Mouse (Mus musculus) adrenal gland, postnatal 25 days (tissue): ENCODE data around the gene Ccr2. TPM values are rescaled to one million over a fixed set of nuclear protein-coding genes. Genes with fewer than 3 reads are reported as not detected.
"Not testable (repeated sequence)": the region's sequence is repeated elsewhere in the genome, so short reads cannot be mapped to it uniquely, and the experiment has no call there.

Experiments
- DNase-seq: peaks from one replicate; pipeline ENCODE4 v3.0.0; 2021; ENCODE audit warnings: mixed read lengths
- long read RNA-seq: library from polyadenylated mRNA; stranded (forward); transcript quantifications from one replicate; pipeline ENCODE4 v2.0.0, GENCODE M21; 2021
- total RNA-seq: library from RNA; stranded (reverse); gene quantifications from 2 replicates; pipeline ENCODE4 v1.2.3, GENCODE M21; 2021

Ccr2 gene
- total RNA-seq: 1.0 and 1.4 TPM in 2 replicates
- long read RNA-seq: 0 reads

DNA sequence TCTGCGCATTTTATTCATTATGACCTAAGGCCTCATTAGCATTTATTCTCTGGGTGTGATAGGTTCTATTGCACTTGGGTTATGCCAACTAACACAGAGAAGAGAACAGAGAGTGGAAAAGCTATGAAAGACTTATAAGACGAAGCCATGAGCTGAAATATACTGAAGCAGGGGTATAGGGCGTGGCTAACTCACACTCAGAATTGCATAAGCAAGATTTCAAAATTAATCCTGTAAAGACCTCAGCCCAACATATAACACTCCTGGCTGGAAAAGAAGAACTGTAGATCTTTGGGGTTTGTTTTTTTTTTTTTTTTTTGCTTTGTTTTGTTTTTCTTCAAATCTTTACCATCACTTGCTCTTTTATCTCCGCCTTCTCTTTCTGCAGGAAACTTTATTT lies at the start of gene Ccr2:
Ccr2 (plus strand) TSS at position 228 of the 400 bp plus-strand sequence.
- DNase-seq: no peak

DNA sequence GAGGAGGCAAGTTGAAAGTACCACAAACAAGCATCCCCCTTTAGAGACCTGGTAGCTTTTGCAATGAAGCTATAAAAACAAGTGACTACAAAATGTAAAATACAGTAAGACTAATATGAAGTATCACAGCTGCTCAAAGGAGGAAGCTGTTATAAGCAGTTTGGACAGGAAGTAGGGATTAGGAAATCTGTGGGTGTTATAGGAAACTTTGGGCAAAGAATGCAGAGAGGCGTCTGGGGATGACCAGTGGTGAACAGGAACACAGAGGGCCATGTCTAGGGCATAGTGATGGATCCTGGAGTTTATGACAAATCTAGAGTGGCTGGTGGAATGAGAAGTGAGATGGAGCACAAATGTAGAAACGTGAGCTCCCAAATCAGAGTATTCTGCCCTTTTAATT lies 48.2 kb upstream of the Ccr2 start:
- DNase-seq: no peak

- no peak for DNase-seq
These were observed 45.5 kb upstream of the Ccr2 start for GRCm38 (mm10) chr9:124056158-124056709.

- DNase-seq: no peak
These were observed 41.9 kb upstream of the Ccr2 start for GRCm38 (mm10) chr9:124059660-124060352.

DNA sequence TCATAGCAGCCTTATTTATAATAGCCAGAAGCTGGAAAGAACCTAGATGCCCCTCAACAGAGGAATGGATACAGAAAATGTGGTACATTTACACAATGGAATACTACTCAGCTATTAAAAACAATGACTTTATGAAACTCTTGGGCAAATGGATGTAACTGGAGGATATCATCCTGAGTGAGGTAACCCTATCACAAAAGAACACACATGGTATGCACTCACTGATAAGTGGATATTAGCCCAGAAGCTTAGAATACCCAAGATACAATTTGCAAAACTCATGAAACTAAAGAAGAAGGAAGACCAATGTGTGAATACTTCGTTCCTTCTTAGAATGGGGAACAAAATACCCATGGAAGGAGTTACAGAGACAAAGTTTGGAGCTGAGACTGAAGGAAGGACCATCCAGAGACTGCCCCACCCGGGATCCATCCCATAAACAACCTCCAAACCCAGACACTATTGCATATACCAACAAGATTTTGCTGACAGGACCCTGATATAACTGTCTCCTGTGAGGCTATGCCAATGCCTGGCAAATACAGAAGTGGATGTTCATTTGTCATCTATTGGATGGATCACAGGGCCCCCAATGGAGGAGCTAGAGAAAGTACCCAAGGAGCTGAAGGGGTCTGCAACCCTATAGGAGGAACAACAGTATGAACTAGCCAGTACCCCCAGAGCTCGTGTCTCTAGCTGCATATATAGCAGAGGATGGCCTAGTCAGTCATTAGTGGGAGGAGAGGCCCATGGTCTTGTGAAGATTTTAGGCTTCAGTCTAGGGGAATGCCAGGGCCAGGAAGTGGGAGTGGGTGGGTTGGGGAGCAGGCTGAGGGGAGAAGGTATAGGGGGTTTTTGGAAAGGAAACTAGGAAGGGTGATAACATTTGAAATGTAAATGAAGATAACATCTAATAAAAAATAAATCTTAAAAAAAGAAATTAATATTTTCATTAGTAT lies 40.0 kb upstream of the Ccr2 start:
- not testable (repeated sequence) for DNase-seq

DNA sequence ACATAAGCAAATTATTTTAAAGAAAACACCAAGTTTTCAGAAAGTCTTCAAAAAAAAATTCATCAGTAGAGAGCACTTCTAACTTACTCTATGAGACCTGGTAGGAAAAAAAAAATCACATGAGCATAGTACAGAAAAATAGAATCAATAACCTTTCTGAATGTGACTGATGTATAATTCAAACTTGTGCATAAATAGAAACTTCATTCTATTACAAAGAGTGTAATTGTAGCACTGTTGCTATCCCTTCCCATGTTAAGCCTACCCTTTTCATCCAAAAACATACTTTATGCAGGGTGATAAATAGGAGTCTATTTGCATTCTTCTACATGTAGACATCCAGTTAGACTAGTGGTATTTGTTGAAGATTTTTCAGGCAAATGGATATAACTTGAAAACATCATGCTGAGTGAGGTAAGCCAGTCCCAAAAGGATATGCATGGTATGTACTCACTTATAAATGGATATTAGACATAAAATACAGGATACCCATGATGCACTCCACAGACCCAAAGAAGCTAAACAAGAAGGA lies 35.1 kb upstream of the Ccr2 start:
- DNase-seq: no peak

DNA sequence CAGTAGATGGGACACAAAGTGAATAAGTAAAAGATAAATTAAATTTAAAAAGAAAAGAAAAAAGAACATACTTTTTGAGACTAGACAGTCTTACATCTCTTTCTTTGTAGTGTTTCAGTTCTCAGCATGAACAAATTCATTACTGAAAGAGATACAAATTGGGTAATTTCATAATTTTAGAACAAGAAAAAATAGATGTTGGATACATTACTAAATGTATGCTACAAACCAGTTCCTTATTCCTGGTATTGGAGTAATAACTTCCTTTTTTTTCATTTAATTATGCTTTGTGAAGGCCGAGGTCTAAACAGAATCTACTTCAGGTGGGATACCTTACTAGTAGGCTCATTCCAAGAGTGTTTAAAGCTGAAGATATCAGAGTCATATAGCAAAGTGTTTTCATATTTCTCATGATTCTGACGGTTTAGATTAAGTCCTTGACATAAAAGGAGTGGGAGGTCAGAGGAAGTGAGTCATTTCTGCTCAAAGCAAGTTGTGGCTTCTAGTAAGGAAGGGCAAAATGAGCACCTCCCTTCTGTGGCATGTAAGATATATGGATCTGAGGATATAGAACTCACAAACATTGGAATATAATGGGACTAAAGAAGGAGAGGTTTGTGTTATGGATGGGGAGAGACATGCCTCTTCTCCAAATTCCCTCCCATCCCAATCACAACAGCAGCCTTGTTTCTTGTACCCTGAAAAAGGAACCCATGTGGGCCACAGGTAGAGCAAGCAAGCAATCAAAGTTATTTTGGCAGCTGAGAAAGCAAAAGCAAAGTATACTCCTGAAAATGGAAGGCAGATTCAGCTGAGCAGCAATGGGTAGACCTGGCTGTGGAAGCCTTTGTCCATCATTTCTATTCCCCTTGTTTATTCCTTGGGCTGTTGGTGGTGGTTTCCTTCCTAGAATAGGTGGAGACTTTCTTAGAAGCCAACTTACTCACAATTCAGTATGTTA lies 33.4 kb upstream of the Ccr2 start:
- DNase-seq: no peak

DNA sequence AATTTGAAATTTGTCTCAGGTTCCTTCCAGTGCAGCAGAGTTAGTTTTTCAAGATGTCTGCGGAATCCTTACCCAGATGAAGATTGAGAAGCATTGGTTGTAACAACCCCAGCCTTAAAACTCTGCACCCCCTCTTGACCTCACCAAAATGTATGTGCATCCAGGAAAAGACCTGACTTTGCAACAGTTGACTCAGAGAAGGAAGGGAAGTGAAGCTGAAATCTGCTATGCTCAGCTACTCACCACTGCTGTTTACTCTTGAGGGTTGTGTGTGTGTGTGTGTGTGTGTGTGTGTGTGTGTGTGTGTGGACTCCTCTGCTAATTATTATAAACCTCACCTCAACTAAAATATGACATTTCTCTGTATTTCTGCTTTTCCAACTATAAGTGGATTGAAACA lies 30.2 kb upstream of the Ccr2 start:
- DNase-seq: no peak

DNA sequence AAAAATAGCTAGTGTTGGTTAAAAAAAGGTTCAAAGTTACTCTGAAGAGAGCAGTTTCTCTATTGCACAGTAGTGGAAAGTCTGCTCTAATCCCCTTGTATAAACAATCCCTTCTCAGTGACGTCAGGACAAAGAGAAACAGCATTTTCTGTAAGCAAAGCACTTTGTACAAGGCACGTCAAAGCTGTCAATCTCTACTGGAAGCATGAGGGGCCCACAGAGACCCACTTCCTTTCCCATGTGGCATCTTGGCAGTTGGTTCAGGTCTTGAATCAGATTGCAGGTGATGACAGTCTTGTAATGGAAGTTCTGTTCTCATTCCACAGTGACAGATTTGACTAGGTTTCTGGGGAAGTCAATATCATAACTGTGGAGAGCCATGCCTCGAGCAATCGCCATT lies 21.9 kb upstream of the Ccr2 start:
- DNase-seq: no peak

- DNase-seq: not testable (repeated sequence)
These were observed 21.3 kb upstream of the Ccr2 start for GRCm38 (mm10) chr9:124080471-124080870.

DNA sequence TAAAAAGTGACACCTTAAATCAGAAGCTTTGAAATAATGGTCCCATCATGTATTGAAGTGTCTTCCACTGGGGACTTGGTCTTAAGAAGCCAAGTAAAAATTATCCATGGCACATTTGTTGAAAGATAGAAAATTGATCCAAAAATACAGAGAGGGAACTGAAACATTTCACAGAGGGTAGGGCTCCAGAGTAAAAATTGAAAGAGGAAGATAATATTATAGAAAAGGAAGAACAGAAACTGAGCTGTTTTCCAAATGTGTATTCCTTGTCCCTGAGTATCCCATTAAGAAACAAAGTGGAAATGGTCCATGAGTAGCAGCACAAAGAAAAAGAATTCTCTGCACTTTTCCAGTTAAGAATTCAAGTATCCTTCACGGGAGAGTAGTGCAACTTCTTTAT lies 11.3 kb upstream of the Ccr2 start:
- no peak for DNase-seq

- no peak for DNase-seq
These were observed 2.6 kb upstream of the Ccr2 start for GRCm38 (mm10) chr9:124099127-124099526.

DNA sequence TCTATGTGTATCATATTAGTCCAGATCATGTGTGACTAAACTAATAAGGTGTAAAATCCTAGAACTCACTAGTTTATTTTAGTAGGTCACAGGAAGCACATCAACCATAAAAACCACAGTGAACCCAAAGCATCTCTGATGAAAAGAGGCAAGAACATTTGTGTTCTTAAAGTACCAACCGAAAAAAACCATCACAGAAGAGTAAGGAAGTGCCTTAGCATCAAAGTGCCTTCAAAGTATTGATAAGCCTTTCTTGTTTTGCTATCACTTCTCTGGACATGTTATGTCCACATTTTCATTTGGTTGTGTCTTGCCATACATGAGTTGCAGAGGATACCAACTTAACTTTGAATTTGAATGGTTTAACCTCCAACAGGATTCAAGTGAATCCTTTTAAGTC lies 1.4 kb upstream of the Ccr2 start:
- no peak for DNase-seq

DNA sequence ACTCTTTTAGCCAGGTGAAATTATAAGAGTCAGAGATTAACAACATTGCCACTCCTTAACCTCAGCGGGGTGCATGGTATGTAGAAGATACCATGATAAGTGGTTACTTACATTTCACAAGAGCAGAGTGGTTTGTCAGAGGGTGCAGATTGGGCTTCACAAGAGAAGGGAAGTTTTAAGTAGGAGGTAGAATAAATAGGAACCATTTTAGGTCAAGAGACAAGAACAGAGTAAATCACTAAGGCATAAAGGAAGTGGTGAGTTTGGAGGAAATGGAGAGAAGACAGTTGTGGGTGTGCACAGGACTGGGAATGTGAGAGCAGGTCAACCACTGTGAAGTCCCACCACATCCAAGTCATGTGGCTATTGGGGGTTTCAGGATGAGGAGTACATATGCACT lies 1.4 kb downstream of the Ccr2 start:
- DNase-seq: no peak

- no peak for DNase-seq
These were observed 3.4 kb downstream of the Ccr2 start for GRCm38 (mm10) chr9:124105196-124105595.

DNA sequence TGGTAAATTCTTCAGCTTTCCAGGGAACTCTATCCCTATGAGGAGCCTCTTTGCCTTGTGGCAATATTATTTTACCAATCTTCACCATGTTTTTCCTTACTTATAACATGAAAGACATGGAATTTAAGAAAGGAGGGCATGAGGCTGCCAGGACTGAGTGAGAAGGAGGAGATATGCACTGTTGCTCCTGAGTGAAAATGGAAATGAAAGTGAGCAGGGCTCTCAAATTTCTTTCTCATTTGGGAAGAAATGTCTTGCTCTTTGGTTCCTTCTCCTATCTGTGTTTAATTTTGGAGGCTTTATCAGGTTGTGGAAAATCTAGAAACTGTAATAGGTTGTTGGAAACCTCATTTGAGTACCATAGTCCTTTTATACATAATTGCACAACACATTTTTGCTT lies 5.5 kb downstream of the Ccr2 start:
- no peak for DNase-seq

GRCm38 (mm10) chr9:124108356-124109127 lies 6.8 kb downstream of the Ccr2 start:
- DNase-seq: no peak

GRCm38 (mm10) chr9:124111997-124112396 lies 10.2 kb downstream of the Ccr2 start:
- DNase-seq: no peak

- DNase-seq: no peak
These were observed 11.0 kb downstream of the Ccr2 start for GRCm38 (mm10) chr9:124112591-124113239.

DNA sequence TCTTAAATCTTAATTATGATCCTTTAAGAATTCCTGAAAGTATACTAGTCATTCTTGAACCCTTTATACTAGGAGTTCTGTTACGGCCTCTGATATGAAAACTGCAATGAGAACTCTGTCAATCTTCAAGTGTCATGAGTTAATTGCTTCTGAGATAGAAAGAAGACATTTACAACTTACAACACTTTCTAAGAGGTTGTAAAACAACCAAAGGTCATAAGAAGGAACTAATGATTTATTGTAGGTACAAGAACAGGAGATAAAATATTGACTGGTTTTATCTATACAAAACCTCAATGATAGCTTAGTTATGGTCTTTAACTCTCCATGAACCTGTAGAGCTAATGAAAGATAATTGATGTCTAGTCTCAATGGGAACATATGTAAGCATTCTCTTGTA lies 12.0 kb downstream of the Ccr2 start:
- DNase-seq: no peak
